Mouse (Mus musculus): ENCODE measurements around the gene Stat4. TPM values are rescaled to one million over a fixed set of nuclear protein-coding genes. Genes with fewer than 3 reads are reported as not detected.

The Stat4 gene
- polyA plus RNA-seq, 1 experiment, result not detected

DNA sequence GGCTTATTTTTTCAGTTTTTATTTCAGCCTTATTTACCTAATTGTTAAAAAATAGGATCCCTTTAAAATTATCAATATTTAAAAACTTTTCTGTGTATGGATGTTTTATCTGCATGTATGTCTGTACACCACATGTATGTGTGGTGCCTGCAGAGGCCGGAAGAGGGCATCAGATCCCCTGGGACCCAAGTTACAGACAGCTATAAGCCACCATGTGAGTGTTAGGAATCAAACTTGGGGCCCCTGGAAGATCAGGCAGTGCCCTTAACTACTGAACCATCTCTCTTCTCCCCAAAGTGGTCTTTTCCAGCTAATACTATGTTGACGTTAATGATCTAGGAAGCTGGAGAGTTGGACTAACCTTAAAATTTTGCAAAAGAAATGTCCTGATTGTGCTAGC is 160.5 kb downstream of the Stat4 start:
- peaks cover 2% of the 10 kb centered on the region; the same call in 1 of the 2 replicates for H3K4me1 ChIP-seq (ENCODE audit: control insufficient read depth, insufficient read depth, low read length)
- no peak overlapping the region for H3K27ac ChIP-seq (ENCODE audit: insufficient read depth, low read length)
- TF ChIP-seq CTCF (IDR thresholded peaks at IDR 0.05; ENCODE audit: borderline replicate concordance, insufficient read depth, low read length) (no peak), POLR2A (IDR thresholded peaks at IDR 0.05; ENCODE audit: low read depth, low read length) (no peak)
- H3K4me3 ChIP-seq (ENCODE audit: insufficient read depth, low read length), result no peak overlapping the region

DNA sequence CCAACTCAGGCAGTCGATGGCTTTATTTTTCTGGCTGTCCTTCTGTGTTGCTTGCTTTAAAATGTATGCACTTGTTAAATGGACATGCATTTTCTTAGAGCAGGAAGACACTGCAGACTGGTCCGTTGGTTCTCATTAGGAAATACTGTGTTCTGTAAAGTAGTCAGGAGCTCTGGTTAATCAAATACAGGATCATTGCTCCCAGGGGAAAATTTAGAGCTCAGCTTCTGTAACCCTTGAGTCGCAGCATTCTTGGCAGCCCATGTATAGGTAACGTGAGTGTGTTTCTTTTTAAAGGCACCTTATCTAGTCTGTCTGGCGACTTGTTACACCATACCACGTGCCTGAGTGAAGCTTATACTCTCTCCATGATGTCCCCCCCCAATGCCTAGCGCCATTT is 161.2 kb downstream of the Stat4 start:
- TF ChIP-seq POLR2A (IDR thresholded peaks at IDR 0.05; ENCODE audit: low read depth, low read length) (no peak), CTCF (IDR thresholded peaks at IDR 0.05; ENCODE audit: borderline replicate concordance, insufficient read depth, low read length) (no peak)
- Histone ChIP-seq H3K27ac (ENCODE audit: insufficient read depth, low read length) (no peak overlapping the region), H3K4me3 (ENCODE audit: insufficient read depth, low read length) (no peak overlapping the region), H3K4me1 (ENCODE audit: control insufficient read depth, insufficient read depth, low read length) (peaks cover 2% of the 10 kb centered on the region; the same call in 1 of the 2 replicates)

DNA sequence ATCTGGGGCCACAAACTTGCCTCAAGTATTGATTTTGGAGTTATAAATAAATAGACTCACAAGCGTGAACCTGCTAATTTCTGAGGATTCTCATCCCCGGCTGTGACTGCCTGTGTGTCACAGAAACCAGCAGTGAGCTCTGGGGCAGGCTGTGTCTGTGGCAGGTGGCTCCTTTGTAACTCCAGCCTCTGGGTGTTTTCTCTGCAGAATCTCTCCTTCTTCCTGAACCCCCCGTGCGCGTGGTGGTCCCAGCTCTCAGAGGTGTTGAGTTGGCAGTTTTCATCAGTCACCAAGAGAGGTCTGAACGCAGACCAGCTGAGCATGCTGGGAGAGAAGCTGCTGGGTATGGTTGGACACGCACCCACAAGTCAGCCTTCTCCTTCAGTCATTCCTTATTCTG is 161.7 kb downstream of the Stat4 start:
- H3K4me1 ChIP-seq (ENCODE audit: control insufficient read depth, insufficient read depth, low read length), result peaks cover 2% of the 10 kb centered on the region; the same call in 1 of the 2 replicates
- no peak overlapping the region for H3K4me3 ChIP-seq (ENCODE audit: insufficient read depth, low read length)
- no peak for TF ChIP-seq POLR2A (IDR thresholded peaks at IDR 0.05; ENCODE audit: low read depth, low read length)
- no peak for TF ChIP-seq CTCF (IDR thresholded peaks at IDR 0.05; ENCODE audit: borderline replicate concordance, insufficient read depth, low read length)
- H3K27ac ChIP-seq (ENCODE audit: insufficient read depth, low read length), result no peak overlapping the region

DNA sequence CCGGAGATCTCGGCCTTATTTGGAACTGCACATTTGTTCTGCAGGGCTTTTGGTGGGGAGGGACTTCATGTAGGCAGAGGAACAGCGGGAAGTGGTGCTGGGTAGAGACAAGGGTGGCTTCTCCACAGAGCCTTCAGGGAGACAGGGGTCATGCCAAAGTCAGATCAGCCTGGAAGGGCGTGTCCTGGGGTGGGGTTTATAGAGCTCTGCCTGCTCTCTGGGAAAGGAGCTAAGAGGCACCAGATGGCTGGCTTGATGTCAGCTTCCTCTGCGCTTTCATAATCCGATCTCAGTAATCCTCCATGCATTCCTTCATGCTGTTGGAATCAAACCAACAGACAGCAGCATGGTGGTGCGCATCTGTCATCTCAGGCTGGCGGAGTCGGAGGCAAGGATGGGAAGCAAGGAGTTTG is 163.0 kb downstream of the Stat4 start:
- no peak overlapping the region for H3K27ac ChIP-seq (ENCODE audit: insufficient read depth, low read length)
- no peak for TF ChIP-seq POLR2A (IDR thresholded peaks at IDR 0.05; ENCODE audit: low read depth, low read length)
- no peak for TF ChIP-seq CTCF (IDR thresholded peaks at IDR 0.05; ENCODE audit: borderline replicate concordance, insufficient read depth, low read length)
- peaks cover 2% of the 10 kb centered on the region; the same call in 1 of the 2 replicates for H3K4me1 ChIP-seq (ENCODE audit: control insufficient read depth, insufficient read depth, low read length)
- no peak overlapping the region for H3K4me3 ChIP-seq (ENCODE audit: insufficient read depth, low read length)

DNA sequence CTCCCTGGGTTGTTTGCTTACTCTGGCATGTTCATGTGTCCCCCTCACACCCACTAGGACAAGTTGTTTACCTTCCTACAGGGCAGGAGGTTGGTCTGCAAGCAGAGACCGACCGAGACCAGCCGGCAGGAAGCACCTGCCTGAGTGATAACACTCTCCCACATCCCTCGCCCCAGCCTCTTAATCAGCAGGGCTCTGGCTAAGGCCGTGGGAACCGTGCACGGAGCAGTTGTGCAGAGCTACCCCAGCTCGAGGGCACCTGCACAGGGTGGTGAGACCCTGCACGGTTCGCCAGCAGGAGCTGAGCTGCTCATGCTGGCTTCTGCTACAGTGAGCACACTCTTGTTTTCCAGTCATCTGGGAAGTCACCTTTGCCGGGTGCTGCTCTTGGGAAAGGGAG is 163.7 kb downstream of the Stat4 start:
- peaks cover 2% of the 10 kb centered on the region; the same call in 1 of the 2 replicates for H3K4me1 ChIP-seq (ENCODE audit: control insufficient read depth, insufficient read depth, low read length)
- no peak overlapping the region for H3K27ac ChIP-seq (ENCODE audit: insufficient read depth, low read length)
- H3K4me3 ChIP-seq (ENCODE audit: insufficient read depth, low read length), result no peak overlapping the region
- TF ChIP-seq CTCF (IDR thresholded peaks at IDR 0.05; ENCODE audit: borderline replicate concordance, insufficient read depth, low read length) (no peak), POLR2A (IDR thresholded peaks at IDR 0.05; ENCODE audit: low read depth, low read length) (no peak)

DNA sequence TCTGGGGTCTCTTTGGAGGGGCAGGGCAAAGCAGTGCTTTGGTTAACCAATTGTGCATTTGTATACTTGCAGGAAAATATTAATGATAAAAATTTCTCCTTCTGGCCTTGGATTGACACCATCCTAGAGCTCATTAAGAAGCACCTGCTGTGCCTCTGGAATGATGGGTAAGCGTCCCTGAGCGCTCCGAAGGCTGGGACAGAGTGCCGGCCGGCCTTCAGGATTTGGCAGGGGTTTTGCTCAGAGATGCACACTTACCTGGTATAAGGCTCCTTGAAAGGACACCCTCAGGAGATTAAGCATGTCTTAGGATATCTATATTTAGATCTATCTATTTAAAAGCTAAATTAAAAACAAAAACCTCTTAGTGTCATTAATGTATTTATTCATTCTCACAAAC is 164.2 kb downstream of the Stat4 start:
- H3K27ac ChIP-seq (ENCODE audit: insufficient read depth, low read length), result no peak overlapping the region
- TF ChIP-seq POLR2A (IDR thresholded peaks at IDR 0.05; ENCODE audit: low read depth, low read length) (no peak), CTCF (IDR thresholded peaks at IDR 0.05; ENCODE audit: borderline replicate concordance, insufficient read depth, low read length) (no peak)
- H3K4me1 ChIP-seq (ENCODE audit: control insufficient read depth, insufficient read depth, low read length), result peaks cover 2% of the 10 kb centered on the region; the same call in 1 of the 2 replicates
- H3K4me3 ChIP-seq (ENCODE audit: insufficient read depth, low read length), result no peak overlapping the region

DNA sequence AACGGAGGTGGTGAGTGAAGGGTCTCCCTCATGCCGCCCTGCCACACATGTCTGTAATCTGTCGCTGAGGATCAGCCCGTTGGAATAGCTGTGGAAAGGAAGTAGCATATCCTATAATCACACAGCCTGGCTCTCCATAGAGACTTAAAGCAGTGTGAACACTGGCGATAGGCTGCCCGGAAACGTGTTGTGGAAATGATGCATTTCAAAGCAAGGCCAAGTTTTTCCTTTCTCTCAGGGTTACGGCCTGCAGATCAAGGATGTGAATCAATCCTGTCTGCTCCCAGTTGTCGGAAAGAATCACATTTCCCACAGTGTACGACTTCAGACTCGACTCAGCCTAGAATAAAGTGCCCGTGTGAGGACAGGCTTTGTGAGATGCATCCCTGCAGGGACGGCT is 165.4 kb downstream of the Stat4 start:
- Histone ChIP-seq H3K27ac (ENCODE audit: insufficient read depth, low read length) (no peak overlapping the region), H3K4me1 (ENCODE audit: control insufficient read depth, insufficient read depth, low read length) (peaks cover 2% of the 10 kb centered on the region; the same call in 1 of the 2 replicates), H3K4me3 (ENCODE audit: insufficient read depth, low read length) (no peak overlapping the region)
- TF ChIP-seq POLR2A (IDR thresholded peaks at IDR 0.05; ENCODE audit: low read depth, low read length) (no peak), CTCF (IDR thresholded peaks at IDR 0.05; ENCODE audit: borderline replicate concordance, insufficient read depth, low read length) (no peak)

DNA sequence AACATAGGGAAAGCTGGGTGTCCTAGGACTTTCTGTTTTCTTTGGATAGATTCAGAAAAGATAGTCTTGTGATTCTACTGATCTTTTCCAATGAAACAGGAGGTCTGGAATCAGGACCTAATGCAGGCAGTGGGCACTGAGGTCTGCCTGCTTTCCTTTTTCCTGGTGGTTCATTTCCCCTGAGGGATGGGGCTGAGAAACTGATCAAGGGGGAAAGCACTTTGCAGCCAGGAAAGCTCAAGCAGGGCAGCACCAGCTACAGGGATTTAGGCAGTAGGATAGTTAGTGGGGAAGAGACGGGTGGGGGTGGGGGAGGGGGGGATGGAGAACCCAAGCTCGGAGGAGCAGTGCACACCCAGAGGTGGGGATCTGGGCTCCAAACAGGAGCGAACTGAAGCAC is 166.0 kb downstream of the Stat4 start:
- Histone ChIP-seq H3K4me3 (ENCODE audit: insufficient read depth, low read length) (no peak overlapping the region), H3K27ac (ENCODE audit: insufficient read depth, low read length) (no peak overlapping the region), H3K4me1 (ENCODE audit: control insufficient read depth, insufficient read depth, low read length) (peaks cover 2% of the 10 kb centered on the region; the same call in 1 of the 2 replicates)
- TF ChIP-seq POLR2A (IDR thresholded peaks at IDR 0.05; ENCODE audit: low read depth, low read length) (no peak), CTCF (IDR thresholded peaks at IDR 0.05; ENCODE audit: borderline replicate concordance, insufficient read depth, low read length) (no peak)

DNA sequence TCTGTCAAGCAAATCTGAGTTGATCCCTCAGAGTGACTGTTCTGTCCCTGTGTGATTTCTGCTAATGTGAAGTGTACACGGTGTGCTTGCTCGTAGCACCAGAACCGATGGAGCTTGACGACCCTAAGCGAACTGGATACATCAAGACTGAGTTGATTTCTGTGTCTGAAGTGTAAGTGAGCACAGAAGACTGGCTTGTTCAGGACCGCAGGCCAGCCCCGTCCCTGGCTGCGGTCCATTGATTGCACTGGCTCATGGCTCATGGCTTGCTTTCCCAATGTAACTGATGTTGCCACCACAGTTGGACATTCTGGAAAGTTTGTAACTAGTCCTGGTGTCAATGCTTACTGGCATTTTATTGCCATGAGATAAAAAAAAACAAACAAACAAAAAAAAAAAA is 167.9 kb downstream of the Stat4 start:
- Histone ChIP-seq H3K4me3 (ENCODE audit: insufficient read depth, low read length) (no peak overlapping the region), H3K27ac (ENCODE audit: insufficient read depth, low read length) (no peak overlapping the region), H3K4me1 (ENCODE audit: control insufficient read depth, insufficient read depth, low read length) (peaks cover 6% of the 10 kb centered on the region; the same call in 1 of the 2 replicates)
- no peak for TF ChIP-seq POLR2A (IDR thresholded peaks at IDR 0.05; ENCODE audit: low read depth, low read length)
- no peak for TF ChIP-seq CTCF (IDR thresholded peaks at IDR 0.05; ENCODE audit: borderline replicate concordance, insufficient read depth, low read length)

DNA sequence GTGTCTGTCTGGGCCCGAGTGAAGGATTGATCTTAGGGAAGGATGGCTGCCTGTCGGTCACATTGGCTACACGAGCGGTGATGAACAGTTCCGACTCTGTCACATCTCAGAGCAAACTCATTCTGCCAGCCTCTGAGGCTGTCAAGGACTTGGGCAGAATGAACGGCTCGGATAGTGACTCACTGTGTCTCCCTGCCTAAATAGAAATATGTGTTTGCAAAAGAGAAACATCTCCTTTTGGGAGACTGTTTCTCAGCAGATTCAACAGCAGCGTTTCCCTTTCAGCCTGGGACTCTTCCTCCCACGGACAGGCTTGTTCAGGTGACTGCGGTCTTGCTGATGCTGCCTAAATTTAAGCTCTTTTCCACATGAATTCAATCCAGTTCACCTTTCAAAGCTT is 169.4 kb downstream of the Stat4 start:
- Histone ChIP-seq H3K27ac (ENCODE audit: insufficient read depth, low read length) (no peak overlapping the region), H3K4me3 (ENCODE audit: insufficient read depth, low read length) (no peak overlapping the region), H3K4me1 (ENCODE audit: control insufficient read depth, insufficient read depth, low read length) (peaks cover 6% of the 10 kb centered on the region; the same call in 1 of the 2 replicates)
- TF ChIP-seq CTCF (IDR thresholded peaks at IDR 0.05; ENCODE audit: borderline replicate concordance, insufficient read depth, low read length) (no peak), POLR2A (IDR thresholded peaks at IDR 0.05; ENCODE audit: low read depth, low read length) (no peak)

Other genes with a start within 250 kb of the Stat4 start
- gene Myo1b, start 71.1 kb upstream of the Stat4 start, polyA plus RNA-seq (2011; ENCODE audit: insufficient read length, low read depth, missing spikeins), result 47.7 and 66.5 TPM in 2 replicates
- 45.4 and 68.0 TPM in 2 replicates for gene Stat1, start 132.3 kb downstream of the Stat4 start, polyA plus RNA-seq (2011; ENCODE audit: insufficient read length, low read depth, missing spikeins)
- 225 and 232 TPM in 2 replicates for gene Gls, start 246.1 kb downstream of the Stat4 start, polyA plus RNA-seq (2011; ENCODE audit: insufficient read length, low read depth, missing spikeins)

All from embryonic fibroblast, embryonic 13.5 days (primary cell).